Comparison of ENCODE assay signal across 7 mouse cellular contexts in the genomic region with DNA sequence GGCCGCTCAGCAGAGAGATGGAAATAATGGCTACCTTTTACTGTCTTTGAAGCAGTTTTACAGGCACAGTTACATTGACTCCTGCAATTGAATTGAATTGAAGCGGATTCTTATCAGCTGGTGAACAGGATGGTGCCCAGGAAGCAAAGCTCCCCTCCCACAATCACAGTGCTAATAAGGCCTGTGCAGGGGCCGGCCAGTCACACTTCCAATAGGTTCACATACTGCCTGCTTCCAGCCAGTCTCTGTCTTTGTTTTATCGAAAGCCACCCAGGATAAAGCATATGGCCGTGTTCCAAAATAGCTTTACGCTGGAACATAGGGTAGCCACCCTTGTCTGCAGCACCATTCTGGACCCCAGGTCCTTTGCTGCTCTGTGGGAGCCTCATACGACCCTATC. TPM values are rescaled to one million over a fixed set of nuclear protein-coding genes. Genes with fewer than 3 reads are reported as not detected.
DNase-seq lines count a peak whose midpoint lies in the region; ATAC-seq and TF ChIP-seq lines count a peak whose summit lies in the region.

No protein-coding gene starts in this region.

- DNase-seq in kidney, postnatal 0 days (ENCODE audit: low spot score): no peak
- no peak for DNase-seq in kidney, postnatal 14 days
- no peak for DNase-seq in forebrain, embryonic 11.5 days (ENCODE audit: low spot score)
- no peak for DNase-seq in limb, embryonic 10.5 days (ENCODE audit: low spot score)
- DNase-seq in spleen, postnatal 4 days (ENCODE audit: low spot score in 2 of 2): no peak
- DNase-seq in adrenal gland, adult (ENCODE audit: inconsistent age in 2 of 2, low spot score in 1 of 2): no peak

- H3K9me3 ChIP-seq in kidney, postnatal 0 days (replicated peaks; ENCODE audit: low read length): no peaks in the 10 kb centered on the region
- H3K9me3 ChIP-seq in forebrain, embryonic 11.5 days (ENCODE audit: control insufficient read depth, low read length): no peaks in the 10 kb centered on the region
- H3K9me3 ChIP-seq in limb, embryonic 10.5 days (replicated peaks): no peaks in the 10 kb centered on the region
- no peaks in the 10 kb centered on the region for H3K9me3 ChIP-seq in neural tube, embryonic 14.5 days (ENCODE audit: control insufficient read depth, low read length)

- peak overlapping the region; percentile 74; the same call in 1 of the 2 replicates for H3K27ac ChIP-seq in kidney, postnatal 0 days
- H3K27ac ChIP-seq in forebrain, embryonic 11.5 days (ENCODE audit: low read depth, low read length): no peak overlapping the region
- H3K27ac ChIP-seq in limb, embryonic 10.5 days: no peak overlapping the region
- peak overlapping the region; percentile 95 for H3K27ac ChIP-seq in neural tube, embryonic 14.5 days (ENCODE audit: low read depth, low read length)

- H3K4me3 ChIP-seq in kidney, postnatal 0 days (replicated peaks; ENCODE audit: low read depth, low read length): no peak overlapping the region
- peak overlapping the region; percentile 54; the same call in 1 of the 2 replicates for H3K4me3 ChIP-seq in forebrain, embryonic 11.5 days (ENCODE audit: low read depth, low read length)
- H3K4me3 ChIP-seq in limb, embryonic 10.5 days: peak overlapping the region; percentile 89
- peak overlapping the region; percentile 78 for H3K4me3 ChIP-seq in neural tube, embryonic 14.5 days (ENCODE audit: low read depth, low read length)

- peaks cover 20% of the 10 kb centered on the region for H3K4me1 ChIP-seq in kidney, postnatal 0 days (replicated peaks; ENCODE audit: insufficient read depth, low read length)
- H3K4me1 ChIP-seq in forebrain, embryonic 11.5 days (replicated peaks; ENCODE audit: control insufficient read depth, insufficient read depth, low read length): peaks cover 5% of the 10 kb centered on the region
- peaks cover 38% of the 10 kb centered on the region for H3K4me1 ChIP-seq in limb, embryonic 10.5 days
- H3K4me1 ChIP-seq in neural tube, embryonic 14.5 days (ENCODE audit: control insufficient read depth, insufficient read depth, low read length): peaks cover 35% of the 10 kb centered on the region

- TF ChIP-seq CTCF in kidney, postnatal 0 days (IDR thresholded peaks at IDR 0.05; ENCODE audit: low read depth): no peak

- no peaks in the 10 kb centered on the region for H3K36me3 ChIP-seq in kidney, postnatal 0 days (ENCODE audit: insufficient read depth, low read length)
- no peaks in the 10 kb centered on the region; the same call in 1 of the 2 replicates for H3K36me3 ChIP-seq in forebrain, embryonic 11.5 days (ENCODE audit: control insufficient read depth, insufficient read depth, low read length)
- no peaks in the 10 kb centered on the region; the same call in 1 of the 2 replicates for H3K36me3 ChIP-seq in limb, embryonic 10.5 days
- no peaks in the 10 kb centered on the region for H3K36me3 ChIP-seq in neural tube, embryonic 14.5 days (ENCODE audit: control insufficient read depth, insufficient read depth, low read length)

- no peaks in the 10 kb centered on the region for H3K27me3 ChIP-seq in kidney, postnatal 0 days (ENCODE audit: insufficient read depth, low read length)
- H3K27me3 ChIP-seq in forebrain, embryonic 11.5 days (ENCODE audit: control insufficient read depth, insufficient read depth, low read length): no peaks in the 10 kb centered on the region
- H3K27me3 ChIP-seq in limb, embryonic 10.5 days (ENCODE audit: low read depth, poor library complexity, severe bottlenecking): peaks cover 17% of the 10 kb centered on the region; the same call in 1 of the 2 replicates
- no peaks in the 10 kb centered on the region for H3K27me3 ChIP-seq in neural tube, embryonic 14.5 days (ENCODE audit: control insufficient read depth, insufficient read depth, low read length)

- 41% methylated on average over 7 of the region's 7 CpGs for WGBS in kidney, postnatal 0 days
- 51% methylated on average over 7 of the region's 7 CpGs for WGBS in forebrain, embryonic 11.5 days
- 54% methylated on average over 7 of the region's 7 CpGs for WGBS in limb, embryonic 10.5 days
- WGBS in neural tube, embryonic 14.5 days: 23% methylated on average over 7 of the region's 7 CpGs

- no peak for ATAC-seq in kidney, postnatal 0 days (replicated peaks; ENCODE audit: low FRiP score, low read depth)
- ATAC-seq in forebrain, embryonic 11.5 days (replicated peaks; ENCODE audit: low FRiP score): no peak
- no peak for ATAC-seq in neural tube, embryonic 14.5 days (ENCODE audit: low read depth)

- no peak overlapping the region; the same call in 1 of the 2 replicates for H3K9ac ChIP-seq in kidney, postnatal 0 days (ENCODE audit: low read depth, low read length)
- H3K9ac ChIP-seq in forebrain, embryonic 11.5 days (ENCODE audit: low read length): peak overlapping the region; percentile 60; the same call in 1 of the 2 replicates
- H3K9ac ChIP-seq in neural tube, embryonic 14.5 days (replicated peaks; ENCODE audit: low read depth, low read length): peak overlapping the region; percentile 66

- H3K4me2 ChIP-seq in kidney, postnatal 0 days (ENCODE audit: low read length): peak overlapping the region; percentile 88
- peak overlapping the region; percentile 95 for H3K4me2 ChIP-seq in forebrain, embryonic 11.5 days (ENCODE audit: low read depth, low read length, severe bottlenecking)
- H3K4me2 ChIP-seq in neural tube, embryonic 14.5 days (ENCODE audit: low read depth, low read length): peak overlapping the region; percentile 93

RNA-seq across cellular contexts. Expression of gene Elmo2, which starts 1.1 kb away (rescaled TPM):
- polyA plus RNA-seq in kidney, postnatal 0 days (2015; fragmentation: Nextera tagmentation; extraction: Ambion mirVana): 51.5 and 59.3 TPM in 2 replicates
- polyA plus RNA-seq in forebrain, embryonic 11.5 days (2014; fragmentation: Nextera tagmentation; extraction: Ambion mirVana): 95.4 and 108 TPM in 2 replicates
- 76.9 and 94.2 TPM in 2 replicates for polyA plus RNA-seq in limb, embryonic 10.5 days (2016; fragmentation: Nextera tagmentation; extraction: Ambion mirVana)
- polyA plus RNA-seq in neural tube, embryonic 14.5 days (2014; fragmentation: Nextera tagmentation; extraction: Ambion mirVana): 98.8 and 110 TPM in 2 replicates

RNA-seq across cellular contexts. Expression of gene Slc35c2, which starts 39.7 kb away (rescaled TPM):
- polyA plus RNA-seq in kidney, postnatal 0 days (2015; fragmentation: Nextera tagmentation; extraction: Ambion mirVana): 51.6 and 55.7 TPM in 2 replicates
- polyA plus RNA-seq in forebrain, embryonic 11.5 days (2014; fragmentation: Nextera tagmentation; extraction: Ambion mirVana): 54.3 and 62.7 TPM in 2 replicates
- polyA plus RNA-seq in limb, embryonic 10.5 days (2016; fragmentation: Nextera tagmentation; extraction: Ambion mirVana): 61.3 and 65.5 TPM in 2 replicates
- 54.1 and 59.0 TPM in 2 replicates for polyA plus RNA-seq in neural tube, embryonic 14.5 days (2014; fragmentation: Nextera tagmentation; extraction: Ambion mirVana)

RNA-seq across cellular contexts. Expression of gene Zfp663, which starts 41.1 kb away (rescaled TPM):
- 0.58 and 0.60 TPM in 2 replicates for polyA plus RNA-seq in kidney, postnatal 0 days (2015; fragmentation: Nextera tagmentation; extraction: Ambion mirVana)
- polyA plus RNA-seq in forebrain, embryonic 11.5 days (2014; fragmentation: Nextera tagmentation; extraction: Ambion mirVana): 4.7 and 5.8 TPM in 2 replicates
- 0.64 and 1.3 TPM in 2 replicates for polyA plus RNA-seq in limb, embryonic 10.5 days (2016; fragmentation: Nextera tagmentation; extraction: Ambion mirVana)
- polyA plus RNA-seq in neural tube, embryonic 14.5 days (2014; fragmentation: Nextera tagmentation; extraction: Ambion mirVana): 6.1 and 7.0 TPM in 2 replicates

Comparison
In these comparisons a context has a peak if more than half of its experiments do, and no peak if none do; other contexts are left out.
1. H3K27ac ChIP-seq: peak in kidney, postnatal 0 days (single experiment) and neural tube, embryonic 14.5 days (single experiment); none in forebrain, embryonic 11.5 days (single experiment) and limb, embryonic 10.5 days (single experiment).
2. Peak in every context shown above with its lines, with median percentiles within 50 percentile points of each other: H3K4me2 ChIP-seq.